Mouse (Mus musculus): ENCODE data around the gene Pik3cb.

GRCm38 (mm10) chr9:99016759-99017158 lies 123.7 kb downstream of the Pik3cb start:
- no peak for TF ChIP-seq POLR2A (IDR thresholded peaks at IDR 0.05; ENCODE audit: low read depth, low read length)
- no peak for TF ChIP-seq CTCF (conservative IDR thresholded peaks at IDR 0.05; ENCODE audit: insufficient read depth, insufficient read length, low read depth, low read length)

Measured in kidney, adult 2 months (tissue).